Comparison of ENCODE assay signal across 27 mouse cellular contexts in genomic region chr1:65198861-65199260, GRCm38 (mm10). TPM values are rescaled to one million over a fixed set of nuclear protein-coding genes. Genes with fewer than 3 reads are reported as not detected.
"Had no signal": no experiment of that assay in that cellular context is flagged by ENCODE, and none has a peak within 500 bp of the region (broad histone marks: within the 10 kb centered on the region; RNA-seq: fewer than 3 reads in every experiment).

No protein-coding gene starts in this region.

- ATAC-seq: forebrain, embryonic 13.5 days; forebrain, embryonic 14.5 days; forebrain, embryonic 15.5 days; forebrain, embryonic 16.5 days; forebrain, postnatal 0 days had no signal

- DNase-seq: cerebellum, adult 8-10 months; cerebellum, adult 9-10 months; cerebellum, adult 9-11 months; cerebellum, postnatal 10 days; cerebellum, postnatal 14 days; cerebellum, postnatal 25 days; cerebellum, postnatal 36 days; embryo, embryonic 11 days; forebrain, postnatal 0 days; gastrocnemius, adult 2 months; gastrocnemius, postnatal 10 days; gastrocnemius, postnatal 14 days; gastrocnemius, postnatal 25 days; gastrocnemius, postnatal 36 days; heart, adult 11 months; heart, adult 18-20 months; heart, adult 2 months had no signal

- H3K27ac ChIP-seq: embryonic facial prominence, embryonic 12.5 days; embryonic facial prominence, embryonic 13.5 days; forebrain, embryonic 10.5 days; forebrain, embryonic 12.5 days; forebrain, embryonic 13.5 days; forebrain, embryonic 15.5 days; gastrocnemius, adult 2 months; heart, adult 2 months; heart, embryonic 10.5 days had no signal

- H3K4me1 ChIP-seq: embryonic facial prominence, embryonic 12.5 days; embryonic facial prominence, embryonic 13.5 days; forebrain, embryonic 10.5 days; forebrain, embryonic 12.5 days; forebrain, embryonic 13.5 days; forebrain, embryonic 15.5 days; heart, embryonic 10.5 days had no signal

- H3K4me2 ChIP-seq: embryonic facial prominence, embryonic 12.5 days; embryonic facial prominence, embryonic 13.5 days; forebrain, embryonic 12.5 days; forebrain, embryonic 13.5 days; forebrain, embryonic 15.5 days had no signal

- H3K9ac ChIP-seq: embryonic facial prominence, embryonic 12.5 days; embryonic facial prominence, embryonic 13.5 days; forebrain, embryonic 12.5 days; forebrain, embryonic 13.5 days; forebrain, embryonic 15.5 days; forebrain, postnatal 0 days had no signal

- H3K4me3 ChIP-seq: embryonic facial prominence, embryonic 12.5 days; embryonic facial prominence, embryonic 13.5 days; erythroblast, embryonic 14.5 days; forebrain, embryonic 10.5 days; forebrain, embryonic 12.5 days; forebrain, embryonic 13.5 days; forebrain, embryonic 15.5 days; gastrocnemius, adult 2 months; heart, adult 2 months; heart, embryonic 10.5 days had no signal

- H3K27me3 ChIP-seq: embryonic facial prominence, embryonic 12.5 days; embryonic facial prominence, embryonic 13.5 days; forebrain, embryonic 12.5 days; forebrain, embryonic 13.5 days; forebrain, embryonic 15.5 days had no signal

- H3K9me3 ChIP-seq: embryonic facial prominence, embryonic 12.5 days; embryonic facial prominence, embryonic 13.5 days; forebrain, embryonic 10.5 days; forebrain, embryonic 12.5 days; forebrain, embryonic 13.5 days; forebrain, embryonic 15.5 days; heart, embryonic 10.5 days had no signal

RNA-seq across cellular contexts. Expression of gene Idh1, which starts 12.6 kb away (rescaled TPM):
- polyA plus RNA-seq: erythroblast, embryonic 14.5 days had no signal
